8 mouse cellular contexts compared by ENCODE assay signal in genomic region chr2:11171754-11172501, GRCm38 (mm10). TPM values are rescaled to one million over a fixed set of nuclear protein-coding genes. Genes with fewer than 3 reads are reported as not detected.
A peak's percentile ranks its signal among the peaks of the same experiment; 100 is the strongest.
DNase-seq lines count a peak whose midpoint lies in the region; ATAC-seq and TF ChIP-seq lines count a peak whose summit lies in the region.

Gene Prkcq, plus strand, starts transcription at chr2:11172108.

- peak; percentile 39 to 80 for DNase-seq in adrenal gland, adult (ENCODE audit: inconsistent age in 2 of 2, low spot score in 1 of 2)
- DNase-seq in cerebellum, postnatal 4 days (ENCODE audit: low spot score in 2 of 2) = peak; percentile 31 to 63
- DNase-seq in gastrocnemius, postnatal 10 days = peak; percentile 72
- peak; percentile 74 for DNase-seq in hindbrain, postnatal 0 days (ENCODE audit: low spot score)
- DNase-seq in left cerebral cortex, adult 8-10 months (ENCODE audit: low spot score in 2 of 2) = peak; percentile 16 to 29
- DNase-seq in right cerebral cortex, postnatal 14 days = peak; percentile 47
- DNase-seq in yolk sac, embryonic 10.5 days (ENCODE audit: low spot score) = peak; percentile 21

- H3K27me3 ChIP-seq in hindbrain, postnatal 0 days (ENCODE audit: insufficient read depth, low read length) = no peaks in the 10 kb centered on the region

- ATAC-seq in hindbrain, postnatal 0 days = peak; percentile 73
- peak; percentile 83 for ATAC-seq in megakaryocyte progenitor cell, adult 5-6 weeks (replicated peaks; ENCODE audit: poor library complexity)

- no peak for TF ChIP-seq CTCF in hindbrain, postnatal 0 days (IDR thresholded peaks at IDR 0.05; ENCODE audit: low read depth)

- no peaks in the 10 kb centered on the region for H3K36me3 ChIP-seq in hindbrain, postnatal 0 days (ENCODE audit: insufficient read depth, low read length)

- under 1% methylated on average over 51 of the region's 51 CpGs for WGBS in hindbrain, postnatal 0 days

- H3K4me3 ChIP-seq in hindbrain, postnatal 0 days (ENCODE audit: low read length) = peak within 1 kb of the TSS; percentile 47

- no peaks in the 10 kb centered on the region for H3K4me1 ChIP-seq in hindbrain, postnatal 0 days (ENCODE audit: insufficient read depth, low read length)

- H3K4me2 ChIP-seq in hindbrain, postnatal 0 days (ENCODE audit: low read depth, low read length) = peak within 1 kb of the TSS; percentile 74

- H3K9me3 ChIP-seq in hindbrain, postnatal 0 days (ENCODE audit: low read length) = no peaks in the 10 kb centered on the region

- peak within 1 kb of the TSS; percentile 22; the same call in 1 of the 2 replicates for H3K27ac ChIP-seq in hindbrain, postnatal 0 days

- peak within 1 kb of the TSS; percentile 44 for H3K9ac ChIP-seq in hindbrain, postnatal 0 days (replicated peaks; ENCODE audit: low read length)

RNA-seq across cellular contexts. Expression of gene Prkcq, which starts in this region (rescaled TPM):
- 10 to 100 TPM; 48.8 to 53.9 TPM for total RNA-seq in gastrocnemius, postnatal 10 days (2021)
- 12.9 and 13.5 TPM in 2 replicates for total RNA-seq in hindbrain, postnatal 0 days (2014; rRNA removed)
- polyA plus RNA-seq in hindbrain, postnatal 0 days (2015; fragmentation: Nextera tagmentation; extraction: Ambion mirVana) = 14.8 and 18.1 TPM in 2 replicates
- total RNA-seq in left cerebral cortex, adult 8-10 months (2022) = 10 to 100 TPM in 1 of 4 experiments, 1 to 10 TPM in 3; 8.2 to 11.4 (median 9.3) TPM
- total RNA-seq in megakaryocyte progenitor cell, adult 5-6 weeks (2015) = 0.34 and 4.0 TPM in 2 replicates
- total RNA-seq in megakaryocyte progenitor cell, adult 5-6 weeks (2017) = 1.2 and 1.8 TPM in 2 replicates

Comparison
In these comparisons a context has a peak if more than half of its experiments do, and no peak if none do; other contexts are left out.
1. Peak in every context shown above with its lines: DNase-seq, ATAC-seq, H3K4me3 ChIP-seq and H3K27ac ChIP-seq.
2. DNase-seq: peak in every context shown above with its lines; median percentile 74 in hindbrain, postnatal 0 days; 72 in gastrocnemius, postnatal 10 days; 60 in adrenal gland, adult; 47 in cerebellum, postnatal 4 days; 47 in right cerebral cortex, postnatal 14 days; 22 in left cerebral cortex, adult 8-10 months; 21 in yolk sac, embryonic 10.5 days.